Mouse (Mus musculus) hindbrain, embryonic 14.5 days (tissue): ENCODE results near the gene Tango6. TPM values are rescaled to one million over a fixed set of nuclear protein-coding genes. Genes with fewer than 3 reads are reported as not detected.
A peak's percentile ranks its signal among the peaks of the same experiment; 100 is the strongest.

ENCODE experiments used
- ATAC-seq: fragments of 200-750 bp; cut with Nextera tagmentation; 2 replicates; pipeline ENCODE4 v1.8.0; 2017; ENCODE audit warnings: moderate number of reproducible peaks, mild to moderate bottlenecking, moderate TSS enrichment, moderate library complexity; ENCODE audit not compliant: low FRiP score
- DNase-seq: peaks from one replicate; pipeline ENCODE4 v3.0.0-alpha.2; 2015; ENCODE audit warnings: low spot score
- H3K27ac ChIP-seq: fragments of 300-500 bp; sonication (generic); 2 replicates; pipeline ENCODE4 v1.5.1; 2014; ENCODE audit warnings: mild to moderate bottlenecking, moderate library complexity
- H3K27me3 ChIP-seq: fragments of 300-500 bp; sonication (generic); 2 replicates; pipeline ENCODE4 v1.6.1; 2014; ENCODE audit warnings: mild to moderate bottlenecking, low read length, mixed read lengths; ENCODE audit not compliant: control insufficient read depth, insufficient read depth
- H3K36me3 ChIP-seq: fragments of 300-500 bp; sonication (generic); replicated peaks from 2 replicates; pipeline ENCODE4 v1.6.1; 2014; ENCODE audit not compliant: control insufficient read depth, insufficient read depth
- H3K4me1 ChIP-seq: fragments of 300-500 bp; sonication (generic); replicated peaks from 2 replicates; pipeline ENCODE4 v1.6.1; 2014; ENCODE audit warnings: antibody characterized with exemption, low read length, mixed read lengths; ENCODE audit not compliant: control insufficient read depth, insufficient read depth
- H3K4me2 ChIP-seq: fragments of 300-500 bp; sonication (generic); replicated peaks from 2 replicates; pipeline ENCODE4 v1.6.1; 2014; ENCODE audit warnings: mild to moderate bottlenecking, moderate library complexity
- H3K4me3 ChIP-seq: fragments of 300-500 bp; sonication (generic); replicated peaks from 2 replicates; pipeline ENCODE4 v1.5.1; 2014; ENCODE audit warnings: mild to moderate bottlenecking, low read length
- H3K9ac ChIP-seq: fragments of 300-500 bp; sonication (generic); 2 replicates; pipeline ENCODE4 v1.6.1; 2014
- H3K9me3 ChIP-seq: fragments of 300-500 bp; sonication (generic); 2 replicates; pipeline ENCODE4 v1.6.1; 2016; ENCODE audit warnings: low read length; ENCODE audit not compliant: control insufficient read depth
- WGBS: fragments of 180-500 bp; shearing (Covaris S2); extraction: QIAGEN DNeasy Blood & Tissue Kit; methylation state at CpG from one replicate; pipeline ENCODE4 v1.1.7; 2014; 5-methylcytosine and 5-hydroxymethylcytosine counted together
- polyA plus RNA-seq: library from polyadenylated mRNA; unstranded; fragments of >200 nt; fragmentation: Nextera tagmentation; extraction: Ambion mirVana; gene quantifications from 2 replicates; pipeline ENCODE4 v1.2.1, GENCODE M21; 2014

The Tango6 gene
- polyA plus RNA-seq: 4.7 and 5.5 TPM in 2 replicates

DNA sequence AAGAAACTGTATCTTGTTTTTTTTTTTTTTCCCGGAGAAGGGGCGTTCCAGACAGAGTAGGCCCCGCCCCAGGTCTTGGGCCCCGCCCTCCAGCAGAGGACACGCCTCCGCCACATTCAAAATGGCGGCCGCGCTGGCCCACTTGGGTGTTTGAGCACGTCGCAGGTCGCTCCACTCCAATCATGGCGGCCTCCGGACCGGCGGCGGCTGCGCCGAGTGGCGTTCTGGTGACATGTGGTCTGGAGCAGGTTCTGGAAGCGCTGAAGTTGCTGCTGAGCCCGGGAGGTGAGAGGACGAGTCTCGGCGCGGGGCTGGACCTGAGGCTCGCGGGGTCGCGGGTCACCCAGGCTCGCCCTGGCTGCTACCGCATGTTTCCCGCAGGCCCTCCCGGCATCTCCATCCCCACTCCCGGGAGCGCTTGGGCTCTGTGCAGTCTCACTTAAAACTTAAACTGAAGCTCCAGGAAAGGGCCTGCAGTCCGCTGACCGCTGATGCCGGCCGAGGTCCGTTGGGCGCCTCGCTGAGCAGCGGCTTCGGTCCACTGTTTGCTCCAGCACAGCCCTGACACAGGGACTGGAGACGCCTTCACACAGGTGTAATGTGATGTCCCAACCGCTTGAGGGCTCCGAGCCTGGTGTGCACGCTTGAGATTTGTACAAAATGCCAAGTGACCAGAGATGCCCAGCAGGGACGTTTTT, at the start of gene Tango6:
TSS of gene Tango6 (plus strand) at position 98 of the 698 bp plus-strand sequence.
- DNase-seq (peak; percentile 87), ATAC-seq (peak; percentile 94)
- Histone ChIP-seq H3K27ac (peak within 1 kb of the TSS; percentile 92), H3K36me3 (no peaks in the 10 kb centered on the region), H3K27me3 (no peaks in the 10 kb centered on the region), H3K4me3 (peak within 1 kb of the TSS; percentile 82), H3K9ac (peak within 1 kb of the TSS; percentile 87), H3K4me2 (peak within 1 kb of the TSS; percentile 56), H3K4me1 (no peaks in the 10 kb centered on the region), H3K9me3 (no peaks in the 10 kb centered on the region)
- under 1% methylated on average over 50 of the region's 50 CpGs for WGBS

DNA sequence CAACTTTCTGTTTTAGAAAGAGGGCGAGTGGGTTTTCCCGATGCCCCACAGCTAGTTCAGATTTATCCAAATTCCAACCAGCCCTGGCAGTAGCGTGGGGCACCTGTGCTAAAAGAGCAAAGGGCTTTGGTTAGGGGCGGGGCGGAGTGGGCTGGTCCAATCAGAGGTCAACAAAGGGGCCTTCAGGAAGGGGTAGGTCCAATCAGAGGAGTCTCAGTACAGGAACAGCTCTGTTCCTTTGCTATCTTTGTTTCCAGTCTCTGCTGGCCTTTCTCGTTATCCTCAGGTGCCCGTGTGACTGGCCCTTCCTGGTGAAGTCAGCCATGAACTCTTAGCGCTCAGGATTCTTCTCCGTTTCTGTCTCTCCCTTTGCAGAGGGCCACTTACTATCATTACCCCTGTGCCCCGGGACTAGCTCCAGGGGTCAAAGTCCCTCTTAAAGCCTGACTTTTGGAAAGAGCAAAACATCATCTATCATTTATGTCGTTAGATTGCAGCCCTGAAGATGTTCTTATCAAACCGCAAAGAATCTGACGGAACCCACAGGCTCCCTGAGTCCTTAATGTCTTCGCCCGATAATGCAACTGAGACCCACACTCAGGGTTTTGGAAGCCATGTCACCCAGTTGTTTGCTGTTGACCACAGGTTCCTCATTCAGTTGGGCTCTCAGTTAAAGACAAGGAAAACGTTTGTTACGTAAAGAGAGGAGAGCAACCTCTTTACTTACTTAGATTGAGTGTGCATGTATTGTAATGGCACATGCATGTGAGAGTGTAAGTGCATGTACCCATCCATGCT, 49.3 kb upstream of the Tango6 start:
- WGBS: 78% methylated on average over 17 of the region's 17 CpGs
- no peak for DNase-seq

DNA sequence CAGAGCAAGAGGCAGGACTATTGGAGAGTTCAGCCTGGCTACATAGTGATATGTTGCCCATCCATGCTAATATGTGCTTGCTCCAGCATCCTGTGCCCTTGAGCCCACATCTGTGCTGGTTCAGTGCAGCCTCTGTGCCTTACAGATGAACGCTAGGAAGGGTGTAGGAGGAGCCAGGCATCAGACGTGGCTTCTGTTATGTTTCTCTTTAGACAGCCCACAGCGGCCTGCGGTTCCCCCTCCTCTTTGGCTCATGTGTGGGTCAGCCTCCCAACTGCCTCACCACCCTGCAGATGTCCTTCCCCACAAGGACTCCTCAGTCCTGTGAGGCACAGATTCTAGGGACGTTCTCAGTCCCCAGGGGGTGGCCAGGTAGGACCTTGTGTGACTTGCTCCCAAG, 47.6 kb upstream of the Tango6 start:
- Histone ChIP-seq H3K9ac (no peak overlapping the region), H3K27ac (no peak overlapping the region), H3K27me3 (no peaks in the 10 kb centered on the region), H3K4me3 (no peak overlapping the region), H3K36me3 (no peaks in the 10 kb centered on the region), H3K4me2 (no peak overlapping the region), H3K9me3 (no peaks in the 10 kb centered on the region), H3K4me1 (no peaks in the 10 kb centered on the region)
- DNase-seq (no peak), ATAC-seq (no peak)
- 35% methylated on average over 5 of the region's 5 CpGs for WGBS

More for the DNA sequence above, 49.3 kb upstream of the Tango6 start:
- Histone ChIP-seq H3K27me3 (no peaks in the 10 kb centered on the region), H3K36me3 (no peaks in the 10 kb centered on the region), H3K9me3 (no peaks in the 10 kb centered on the region), H3K4me1 (no peaks in the 10 kb centered on the region), H3K9ac (no peak overlapping the region), H3K27ac (no peak overlapping the region), H3K4me2 (no peak overlapping the region), H3K4me3 (no peak overlapping the region)
- ATAC-seq: no peak

DNA sequence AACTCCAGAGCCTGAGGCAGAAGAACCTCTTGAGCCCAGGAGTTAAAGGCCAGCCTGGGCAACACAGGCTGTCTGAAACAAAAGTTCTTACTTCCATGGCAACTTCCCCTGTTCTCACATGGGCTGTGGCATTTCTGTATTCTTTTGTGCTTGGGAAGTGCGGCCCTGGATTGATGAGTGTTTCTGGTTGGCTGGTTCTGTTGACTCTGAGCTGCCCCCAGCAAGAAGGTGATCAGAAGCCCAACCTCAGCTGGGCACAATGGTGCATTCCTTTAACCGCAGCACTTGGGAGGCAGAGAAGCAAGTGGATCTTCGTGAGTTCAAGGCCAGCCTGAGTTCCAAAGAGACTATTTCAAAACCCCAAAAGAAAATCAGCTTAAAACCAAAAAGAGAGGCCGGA, 45.4 kb upstream of the Tango6 start:
- DNase-seq: no peak
- 60% methylated on average over 4 of the region's 4 CpGs for WGBS

DNA sequence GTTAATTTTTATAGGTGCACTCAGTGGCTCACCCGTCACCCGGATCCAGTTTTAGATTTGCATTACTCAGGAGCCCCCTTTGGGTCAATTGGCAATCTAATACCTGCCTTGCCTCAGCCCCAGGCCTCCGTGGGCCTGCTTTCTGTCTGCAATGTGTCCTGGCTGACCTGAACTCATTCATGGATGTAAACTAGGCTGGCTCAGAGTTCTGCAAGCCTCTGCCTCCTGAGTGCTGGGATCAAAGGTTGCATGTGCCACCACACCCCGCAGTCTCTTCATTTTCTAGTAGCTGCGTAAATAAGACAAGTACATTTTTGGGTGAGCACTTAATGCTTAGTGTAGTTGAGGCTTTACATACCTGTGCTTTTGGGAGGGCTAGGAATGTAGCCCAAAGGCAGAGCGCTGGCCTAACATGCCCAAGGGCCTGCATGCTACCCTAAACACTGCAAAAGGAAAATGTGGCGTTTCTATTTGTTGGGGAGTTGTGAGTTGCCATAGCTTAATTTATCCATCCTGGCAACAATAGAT, 44.0 kb upstream of the Tango6 start:
- Histone ChIP-seq H3K4me3 (no peak overlapping the region), H3K4me2 (no peak overlapping the region), H3K36me3 (no peaks in the 10 kb centered on the region), H3K9ac (no peak overlapping the region), H3K9me3 (no peaks in the 10 kb centered on the region), H3K4me1 (no peaks in the 10 kb centered on the region), H3K27me3 (no peaks in the 10 kb centered on the region), H3K27ac (no peak overlapping the region)
- DNase-seq (no peak), ATAC-seq (no peak)
- WGBS: 96% methylated on average over 7 of the region's 7 CpGs

More for the DNA sequence above, 45.4 kb upstream of the Tango6 start:
- H3K27me3 ChIP-seq: no peaks in the 10 kb centered on the region
- H3K4me2 ChIP-seq: no peak overlapping the region
- no peaks in the 10 kb centered on the region for H3K9me3 ChIP-seq
- H3K4me1 ChIP-seq: no peaks in the 10 kb centered on the region
- ATAC-seq: no peak
- no peaks in the 10 kb centered on the region for H3K36me3 ChIP-seq
- H3K4me3 ChIP-seq: no peak overlapping the region
- no peak overlapping the region for H3K9ac ChIP-seq
- no peak overlapping the region for H3K27ac ChIP-seq

DNA sequence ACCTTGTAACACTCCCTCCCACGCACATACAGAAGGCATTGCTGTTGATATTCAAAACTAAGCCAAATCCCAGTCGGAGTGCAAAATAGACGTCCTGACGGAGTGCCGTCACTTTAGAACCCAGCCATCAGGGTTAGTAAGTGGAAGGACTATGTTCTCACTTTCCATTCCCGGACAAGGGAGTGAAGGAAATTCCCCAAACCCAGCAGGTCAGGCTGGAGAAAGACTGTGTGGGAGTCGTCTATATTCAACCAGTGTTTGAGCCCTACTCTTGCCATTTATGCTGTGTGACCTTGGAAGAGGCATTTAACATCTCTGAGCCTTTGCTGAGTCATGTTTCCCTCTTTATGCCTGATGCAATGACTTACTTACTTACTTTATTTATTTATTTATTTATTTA, 42.7 kb upstream of the Tango6 start:
- DNase-seq (no peak), ATAC-seq (no peak)
- WGBS: 93% methylated on average over 7 of the region's 7 CpGs
- no peaks in the 10 kb centered on the region for H3K9me3 ChIP-seq
- H3K4me1 ChIP-seq: no peaks in the 10 kb centered on the region
- H3K27me3 ChIP-seq: no peaks in the 10 kb centered on the region
- H3K36me3 ChIP-seq: no peaks in the 10 kb centered on the region
- H3K4me2 ChIP-seq: no peak overlapping the region
- H3K27ac ChIP-seq: no peak overlapping the region
- no peak overlapping the region for H3K4me3 ChIP-seq
- no peak overlapping the region for H3K9ac ChIP-seq

GRCm38 (mm10) chr8:106640921-106641320, 41.9 kb upstream of the Tango6 start:
- Histone ChIP-seq H3K36me3 (no peaks in the 10 kb centered on the region), H3K4me1 (no peaks in the 10 kb centered on the region), H3K4me3 (no peak overlapping the region), H3K4me2 (no peak overlapping the region), H3K27me3 (no peaks in the 10 kb centered on the region), H3K9ac (no peak overlapping the region), H3K9me3 (no peaks in the 10 kb centered on the region), H3K27ac (no peak overlapping the region)
- no peak for ATAC-seq
- DNase-seq: no peak
- 84% methylated on average over 5 of the region's 5 CpGs for WGBS

GRCm38 (mm10) chr8:106642172-106642571, 40.7 kb upstream of the Tango6 start:
- WGBS: 55% methylated on average over 2 of the region's 2 CpGs
- ATAC-seq: no peak
- H3K36me3 ChIP-seq: no peaks in the 10 kb centered on the region

GRCm38 (mm10) chr8:106643100-106643499, 39.8 kb upstream of the Tango6 start:
- ATAC-seq (no peak), DNase-seq (no peak)
- H3K4me3 ChIP-seq: no peak overlapping the region
- no peak overlapping the region for H3K27ac ChIP-seq
- H3K9me3 ChIP-seq: no peaks in the 10 kb centered on the region
- H3K4me2 ChIP-seq: no peak overlapping the region
- no peaks in the 10 kb centered on the region for H3K36me3 ChIP-seq
- no peaks in the 10 kb centered on the region for H3K4me1 ChIP-seq
- H3K27me3 ChIP-seq: no peaks in the 10 kb centered on the region
- WGBS: 93% methylated on average over 4 of the region's 4 CpGs
- H3K9ac ChIP-seq: no peak overlapping the region

More at GRCm38 (mm10) chr8:106642172-106642571, 40.7 kb upstream of the Tango6 start:
- no peak overlapping the region for H3K4me3 ChIP-seq
- no peak for DNase-seq
- no peak overlapping the region for H3K4me2 ChIP-seq
- no peaks in the 10 kb centered on the region for H3K27me3 ChIP-seq
- no peak overlapping the region for H3K9ac ChIP-seq
- H3K4me1 ChIP-seq: no peaks in the 10 kb centered on the region
- H3K27ac ChIP-seq: no peak overlapping the region
- H3K9me3 ChIP-seq: no peaks in the 10 kb centered on the region
